Mouse (Mus musculus): ENCODE results near the gene Olfr531.

- TF ChIP-seq CTCF (IDR thresholded peaks at IDR 0.05; ENCODE audit: low read depth, low read length) = no peak
- no peak for TF ChIP-seq EP300 (IDR thresholded peaks at IDR 0.05; ENCODE audit: insufficient read depth, low read depth, low read length)
- TF ChIP-seq POLR2A (IDR thresholded peaks at IDR 0.05; ENCODE audit: insufficient read depth, low read length) = no peak
Observed at GRCm38 (mm10) chr7:140361571-140361970, 41.1 kb downstream of the Olfr531 start, which contains the start of gene Olfr60.

Data from ES-Bruce4 (cell line).